Mouse (Mus musculus) megakaryocyte, embryonic 14.5 days (primary cell): ENCODE measurements at regions not wholly inside any gene's neighbourhood (a gene's known extent, or its start where the extent isn't known, plus 50 kb on each side); places are given as distances from the start of the nearest gene placed in this dataset.

Experiments
- FLI1 ChIP-seq: IDR thresholded peaks from 2 replicates; pipeline ENCODE4 v1.6.1; 2012; ENCODE audit warnings: low read length, inconsistent platforms, mixed read lengths
- GATA1 ChIP-seq: IDR thresholded peaks from 3 replicates; pipeline ENCODE4 v1.6.1; 2012; ENCODE audit warnings: mixed read lengths, low read length, inconsistent platforms, borderline replicate concordance

- TF ChIP-seq GATA1 (no peak), FLI1 (no peak)
Observed at GRCm38 (mm10) chr9:113162897-113163874, 544.9 kb downstream of the Pdcd6ip start.
